Mouse (Mus musculus): ENCODE results near the gene Adamts4.

DNA sequence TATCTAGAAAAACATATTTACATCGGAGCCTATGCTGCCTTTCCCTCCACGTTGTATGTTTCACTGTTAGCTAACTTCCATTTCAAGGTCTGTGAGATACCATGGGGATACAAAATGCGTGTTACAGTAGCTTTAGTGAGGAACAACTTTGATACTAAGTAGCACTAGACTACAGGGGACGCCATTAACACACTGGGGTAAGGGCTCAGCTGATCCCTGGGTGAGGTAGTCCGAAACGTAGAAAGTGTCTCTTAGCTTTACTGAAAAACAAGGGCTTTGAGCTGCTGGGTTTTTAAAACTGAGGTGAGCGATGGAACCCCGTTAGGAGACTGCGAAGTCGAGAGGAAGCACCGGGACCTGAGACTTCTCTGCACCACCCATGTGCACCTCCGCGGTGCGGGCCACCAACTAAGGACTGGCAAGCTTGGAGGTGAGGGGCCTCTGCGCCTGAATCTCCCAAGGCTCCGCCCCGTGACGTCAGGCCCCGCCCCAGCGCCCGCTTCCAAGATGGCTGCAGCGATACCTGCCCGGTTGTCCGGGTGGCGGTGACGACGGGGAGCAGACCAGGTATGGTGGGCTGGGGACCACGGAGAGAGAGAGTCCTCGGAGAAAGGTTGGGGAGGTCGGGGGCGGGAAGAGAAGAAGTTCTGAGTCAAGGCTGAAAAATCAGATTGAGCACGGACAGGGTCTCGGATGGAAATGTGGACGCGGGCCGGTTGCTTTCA, 19.8 kb downstream of the Adamts4 start, which contains the start of gene B4galt3:
- TF ChIP-seq USF1 (IDR thresholded peaks at IDR 0.05; ENCODE audit: low read depth) (no peak), CTCF (IDR thresholded peaks at IDR 0.05; ENCODE audit: control insufficient read depth, insufficient read depth, insufficient read length) (no peak), MYOD1 (IDR thresholded peaks at IDR 0.05; ENCODE audit: control insufficient read depth, insufficient read length, low read depth) (no peak), CEBPB (IDR thresholded peaks at IDR 0.05; ENCODE audit: low read depth) (no peak), MAX (IDR thresholded peaks at IDR 0.05) (no peak), FOSL1 (IDR thresholded peaks at IDR 0.05; ENCODE audit: insufficient read depth, low read length, poor library complexity, severe bottlenecking) (no peak), MYOG (IDR thresholded peaks at IDR 0.05; ENCODE audit: control insufficient read depth, extremely low read depth, insufficient read length) (no peak)

Measured in C2C12 (cell line).